Mouse (Mus musculus): ENCODE measurements at regions not wholly inside any gene's neighbourhood (a gene's known extent, or its start where the extent isn't known, plus 50 kb on each side); places are given as distances from the start of the nearest gene placed in this dataset.

- no peak for TF ChIP-seq CTCF (IDR thresholded peaks at IDR 0.05; ENCODE audit: extremely low read depth, insufficient read length, insufficient replicate concordance, low read depth, low read length)
- TF ChIP-seq POLR2A (IDR thresholded peaks at IDR 0.05; ENCODE audit: low read depth, low read length): no peak
Observed at GRCm38 (mm10) chr14:25312814-25313426, 146.1 kb upstream of the Zmiz1 start.

All from small intestine, adult 2 months (tissue).